Mouse (Mus musculus) layer of hippocampus, postnatal 25 days (tissue): ENCODE data around the gene Ick. TPM values are rescaled to one million over a fixed set of nuclear protein-coding genes. Genes with fewer than 3 reads are reported as not detected.
"Not testable (repeated sequence)": the region's sequence is repeated elsewhere in the genome, so short reads cannot be mapped to it uniquely, and the experiment has no call there.

Experiments
- DNase-seq, 2 experiments: peaks; one replicate each; pipeline ENCODE4 v3.0.0; 2022; ENCODE audit warnings: mixed read lengths in 2 of 2, low spot score in 1 of 2; ENCODE audit errors: extremely low spot score in 1 of 2
- total RNA-seq, 2 experiments: library from RNA; stranded (reverse); gene quantifications; 2 replicates each; pipeline ENCODE4 v1.2.3; 2021

The Ick gene
- total RNA-seq, result 10 to 100 TPM; 22.6 to 27.0 TPM

GRCm38 (mm10) chr9:78108796-78109239 is at the start of gene Ick, which contains the start of gene Fbxo9:
Gene Ick (plus strand): TSS chr9:78109192.
Gene Fbxo9 (minus strand): TSS chr9:78109065.
- peak in 1 of 2 experiments; percentile 66 for DNase-seq

- DNase-seq, result no peak
Measured at GRCm38 (mm10) chr9:78059525-78060120, 49.4 kb upstream of the Ick start.

- DNase-seq, result no peak
Measured at GRCm38 (mm10) chr9:78062392-78062791, 46.6 kb upstream of the Ick start.

GRCm38 (mm10) chr9:78064121-78064520 is 44.9 kb upstream of the Ick start:
- DNase-seq, result no peak

- DNase-seq, result no peak
Measured at GRCm38 (mm10) chr9:78070496-78070895, 38.5 kb upstream of the Ick start.

DNA sequence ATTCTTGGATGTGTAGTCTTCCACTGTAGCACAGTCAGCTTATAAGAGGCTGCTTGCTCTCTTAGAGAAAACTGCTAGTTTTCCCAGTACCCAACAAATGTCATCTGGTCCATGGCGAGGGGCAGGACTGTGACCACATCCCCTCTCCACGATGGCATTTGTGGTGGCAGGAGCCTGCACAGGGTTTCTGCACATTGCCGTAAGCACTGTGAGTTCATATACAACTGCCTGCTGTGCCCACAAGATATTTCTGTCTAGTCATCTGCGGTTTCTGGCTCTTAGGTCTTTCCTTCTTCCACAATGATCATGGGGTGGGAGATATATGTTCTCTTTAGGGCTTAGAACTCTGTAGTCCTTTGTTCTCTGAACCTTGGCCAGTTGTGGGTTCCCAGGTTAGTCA is 37.4 kb upstream of the Ick start:
- no peak for DNase-seq

- DNase-seq, result not testable (repeated sequence)
Measured at GRCm38 (mm10) chr9:78073291-78073690, 35.7 kb upstream of the Ick start.

- DNase-seq, result no peak
Measured at GRCm38 (mm10) chr9:78073713-78074340, 35.2 kb upstream of the Ick start.

DNA sequence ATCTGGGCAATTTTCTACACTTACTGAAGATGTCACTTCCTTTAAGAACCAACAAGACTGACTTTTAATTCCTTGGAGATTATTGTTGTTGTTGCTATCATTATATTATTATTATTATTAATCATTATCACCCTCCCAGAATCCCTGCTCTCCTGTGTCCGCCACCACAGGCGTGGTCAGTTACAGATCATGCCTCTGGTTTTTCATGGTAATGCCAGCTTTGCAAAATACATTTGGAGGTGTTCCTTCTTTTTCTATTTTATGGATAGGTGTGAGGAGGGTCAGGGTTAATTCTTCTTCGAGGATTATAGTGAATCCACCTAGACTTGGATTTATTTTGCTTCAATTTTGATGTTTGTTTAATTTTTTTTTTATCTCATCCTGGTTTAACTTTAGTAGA is 33.7 kb upstream of the Ick start:
- DNase-seq, result no peak

DNA sequence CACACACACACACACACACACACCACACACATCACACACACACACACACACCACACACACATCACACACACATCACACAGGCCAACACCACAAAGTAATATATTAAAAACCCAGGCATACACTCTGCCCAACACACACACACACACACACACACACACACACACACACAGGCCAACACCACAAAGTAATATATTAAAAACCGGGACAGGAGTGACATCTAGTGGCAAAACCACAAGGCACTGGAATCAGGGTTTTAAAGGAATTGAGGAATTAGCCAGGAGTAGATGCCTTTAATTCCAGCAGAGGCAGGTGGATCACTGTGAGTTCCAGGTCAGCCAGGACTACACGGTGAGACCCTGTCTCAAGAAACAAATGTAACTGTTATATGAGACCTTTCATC is 30.8 kb upstream of the Ick start:
- DNase-seq, result no peak

- DNase-seq, result no peak
Measured at GRCm38 (mm10) chr9:78081835-78082234, 27.2 kb upstream of the Ick start.

GRCm38 (mm10) chr9:78084341-78084740 is 24.7 kb upstream of the Ick start:
- DNase-seq, result no peak

DNA sequence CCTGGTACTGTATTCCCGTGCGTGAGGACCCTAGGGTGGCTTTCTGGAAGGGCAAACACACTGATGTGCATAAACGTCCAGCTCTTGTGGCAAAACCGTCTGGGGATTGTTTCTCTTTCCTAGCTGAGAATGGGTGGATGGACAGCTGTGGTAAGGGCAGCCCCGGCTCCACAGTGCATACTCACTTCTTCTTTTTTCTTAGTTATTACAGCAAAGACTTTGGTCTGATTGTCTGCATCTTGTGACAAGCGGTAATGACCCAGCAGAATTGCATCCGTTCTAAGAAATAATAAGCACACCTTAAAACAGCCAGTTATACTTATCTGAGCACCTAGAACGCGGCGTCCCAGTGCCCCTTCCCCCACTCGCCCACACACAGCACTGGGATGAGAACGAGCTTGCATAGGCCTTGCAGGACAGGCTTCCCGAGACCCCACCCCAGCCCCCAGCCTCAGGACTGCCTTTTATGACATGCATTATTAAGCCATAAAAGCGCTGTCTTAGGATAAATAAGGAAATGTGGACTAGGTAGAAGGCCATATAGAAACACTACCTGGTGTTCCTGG is 23.2 kb upstream of the Ick start:
- DNase-seq, result no peak

DNA sequence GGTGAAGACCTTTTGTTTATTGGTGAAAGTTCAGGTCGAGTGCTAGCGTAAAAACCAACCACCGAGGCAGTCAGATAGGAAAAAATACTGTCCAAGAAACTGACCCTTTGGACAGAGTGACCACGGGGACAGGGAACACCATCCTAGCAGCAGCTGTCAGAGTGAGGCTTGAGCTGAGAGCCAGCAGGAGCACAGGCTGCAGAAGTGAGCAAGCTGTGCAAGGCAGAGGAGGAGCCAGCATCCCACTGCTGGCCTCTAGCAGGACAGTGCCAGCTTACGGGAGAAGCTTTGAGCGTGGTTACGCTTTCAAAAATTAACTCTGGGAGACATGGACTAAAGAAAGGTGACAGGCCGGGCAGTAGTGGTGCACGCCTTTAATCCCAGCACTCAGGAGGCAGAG is 21.2 kb upstream of the Ick start:
- no peak for DNase-seq

DNA sequence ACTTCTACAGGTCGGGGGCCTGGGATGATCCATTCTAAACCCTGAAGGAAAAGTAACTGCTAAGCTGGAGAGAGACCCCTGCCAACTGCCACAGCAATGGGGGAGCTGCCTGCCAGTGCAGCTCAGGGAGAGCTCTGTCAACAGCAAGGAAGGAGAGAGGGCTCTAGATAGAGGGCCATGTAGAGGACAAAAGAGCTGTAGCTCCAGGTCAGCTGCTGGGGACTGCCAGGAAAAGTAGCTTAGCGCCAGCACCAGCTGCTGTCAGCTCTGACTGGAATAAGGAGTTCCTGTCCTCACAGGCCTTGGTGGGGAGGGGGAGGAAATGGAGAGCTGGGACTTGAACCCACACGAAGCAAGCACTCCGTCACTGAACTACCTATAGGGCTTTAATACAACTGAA is 20.5 kb upstream of the Ick start:
- no peak for DNase-seq

- no peak for DNase-seq
Measured at GRCm38 (mm10) chr9:78088971-78089370, 20.0 kb upstream of the Ick start.

DNA sequence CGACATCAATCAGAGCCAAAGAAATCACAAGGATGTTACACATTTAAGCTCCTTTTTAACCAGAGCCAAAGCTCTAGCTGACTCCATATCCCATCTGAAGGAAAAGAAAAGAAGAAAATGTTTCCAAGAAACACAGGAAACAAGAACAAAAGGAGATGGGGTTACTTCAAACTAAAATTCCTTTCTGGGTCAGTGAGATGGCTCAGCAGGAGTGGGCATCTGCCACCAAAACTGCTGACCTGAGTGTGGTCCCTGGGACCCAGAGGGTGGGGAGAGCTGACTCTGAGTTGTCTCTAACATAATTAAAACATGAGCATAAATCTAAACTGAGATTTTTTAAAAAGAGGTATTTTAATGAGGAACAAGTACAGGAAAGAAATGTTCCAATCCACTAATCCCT is 19.1 kb upstream of the Ick start:
- no peak for DNase-seq

- DNase-seq, result no peak
Measured at GRCm38 (mm10) chr9:78090596-78090995, 18.4 kb upstream of the Ick start.

GRCm38 (mm10) chr9:78095686-78096085 is 13.3 kb upstream of the Ick start:
- no peak for DNase-seq

DNA sequence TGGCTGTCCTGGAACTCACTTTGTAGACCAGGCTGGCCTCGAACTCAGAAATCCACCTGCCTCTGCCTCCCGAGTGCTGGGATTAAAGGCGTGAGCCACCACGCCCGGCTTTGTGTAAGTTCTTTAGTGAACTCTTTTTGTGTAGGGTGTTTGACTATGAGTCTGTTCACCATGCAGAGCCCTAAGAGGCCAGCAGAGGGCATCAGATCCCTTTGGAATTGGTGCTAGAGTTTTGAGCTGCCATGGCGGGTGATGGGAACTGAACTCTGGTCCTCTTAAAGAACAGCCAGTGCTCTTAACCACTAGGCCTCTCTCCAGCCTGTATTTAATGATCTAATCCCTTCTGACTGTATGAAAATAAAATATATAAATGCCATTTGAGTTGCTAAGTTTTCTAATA is 12.6 kb upstream of the Ick start:
- DNase-seq, result no peak

- no peak for DNase-seq
Measured at GRCm38 (mm10) chr9:78100956-78101355, 8.0 kb upstream of the Ick start.

DNA sequence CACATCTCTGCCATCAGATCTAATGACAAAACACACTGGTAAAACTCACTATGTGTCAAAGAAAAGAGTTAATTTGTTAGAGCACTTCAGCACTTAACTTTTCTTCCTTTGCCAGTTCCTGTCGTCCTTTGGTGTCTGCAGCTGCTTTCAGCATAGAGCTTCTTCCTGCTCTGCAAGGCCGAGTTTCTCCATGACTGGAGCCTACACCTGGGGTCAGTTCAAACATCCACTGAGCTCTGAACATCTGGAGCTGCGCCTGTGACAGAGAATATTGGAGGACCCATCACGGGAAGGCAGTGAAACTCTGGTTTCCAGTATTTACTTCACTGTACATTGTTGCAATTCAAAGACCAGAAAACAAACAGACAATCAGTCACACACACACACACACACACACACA is 7.6 kb upstream of the Ick start:
- no peak for DNase-seq
